Comparison of ENCODE assay signal across 10 mouse cellular contexts in genomic region chr14:54609962-54610361, GRCm38 (mm10). TPM values are rescaled to one million over a fixed set of nuclear protein-coding genes. Genes with fewer than 3 reads are reported as not detected.
DNase-seq lines count a peak whose midpoint lies in the region; ATAC-seq and TF ChIP-seq lines count a peak whose summit lies in the region.
"Had no signal": no experiment of that assay in that cellular context is flagged by ENCODE, and none has a peak within 500 bp of the region (broad histone marks: within the 10 kb centered on the region; RNA-seq: fewer than 3 reads in every experiment).

No protein-coding gene starts in this region.

- 79% methylated on average over 4 of the region's 4 CpGs for WGBS in intestine, postnatal 0 days
- WGBS in intestine, embryonic 16.5 days, result 85% methylated on average over 4 of the region's 4 CpGs
- WGBS in intestine, embryonic 15.5 days, result 87% methylated on average over 4 of the region's 4 CpGs

- H3K36me3 ChIP-seq in intestine, postnatal 0 days (ENCODE audit: control insufficient read depth, insufficient read depth), result peaks cover 18% of the 10 kb centered on the region
- 0 out of 2 replicates have a peak, but pooled peaks cover 2% of the 10 kb centered on the region for H3K36me3 ChIP-seq in intestine, embryonic 16.5 days (ENCODE audit: control insufficient read depth, insufficient read depth, low read length)
- peaks cover 14% of the 10 kb centered on the region for H3K36me3 ChIP-seq in intestine, embryonic 15.5 days

- H3K27ac ChIP-seq in intestine, postnatal 0 days (ENCODE audit: low read depth, low read length), result no peak overlapping the region
- no peak overlapping the region for H3K27ac ChIP-seq in intestine, embryonic 16.5 days (ENCODE audit: low read length)
- no peak overlapping the region for H3K27ac ChIP-seq in intestine, embryonic 15.5 days

- TF ChIP-seq CTCF in intestine, postnatal 0 days (IDR thresholded peaks at IDR 0.05; ENCODE audit: low read depth), result peak; percentile 69

- ATAC-seq in intestine, postnatal 0 days, result no peak
- no peak for ATAC-seq in intestine, embryonic 16.5 days
- peak; percentile 59 for ATAC-seq in CD4-positive, CD25-positive, alpha-beta regulatory T cell, adult 4 months
- peak; percentile 44; the same call in 1 of the 2 replicates for ATAC-seq in megakaryocyte progenitor cell, adult 5-6 weeks (replicated peaks; ENCODE audit: poor library complexity)
- ATAC-seq in intestine, embryonic 15.5 days, result no peak

- no peaks in the 10 kb centered on the region for H3K27me3 ChIP-seq in intestine, postnatal 0 days (replicated peaks; ENCODE audit: control insufficient read depth, insufficient read depth, low read length)
- H3K27me3 ChIP-seq in intestine, embryonic 16.5 days (replicated peaks; ENCODE audit: control insufficient read depth, insufficient read depth, low read length), result no peaks in the 10 kb centered on the region
- no peaks in the 10 kb centered on the region for H3K27me3 ChIP-seq in intestine, embryonic 15.5 days (replicated peaks)

- no peak overlapping the region for H3K4me3 ChIP-seq in intestine, postnatal 0 days (ENCODE audit: low read depth, low read length)
- no peak overlapping the region for H3K4me3 ChIP-seq in intestine, embryonic 16.5 days (ENCODE audit: low read length)
- no peak overlapping the region for H3K4me3 ChIP-seq in intestine, embryonic 15.5 days (replicated peaks)

- H3K9ac ChIP-seq in intestine, postnatal 0 days (ENCODE audit: low read depth, low read length), result no peak overlapping the region
- no peak overlapping the region for H3K9ac ChIP-seq in intestine, embryonic 16.5 days (ENCODE audit: low read depth, low read length)
- H3K9ac ChIP-seq in intestine, embryonic 15.5 days, result no peak overlapping the region

- H3K4me2 ChIP-seq in intestine, postnatal 0 days (replicated peaks; ENCODE audit: low read depth), result no peak overlapping the region
- no peak overlapping the region for H3K4me2 ChIP-seq in intestine, embryonic 16.5 days (ENCODE audit: low read depth, low read length)
- no peak overlapping the region for H3K4me2 ChIP-seq in intestine, embryonic 15.5 days (replicated peaks)

- peak; percentile 85 for DNase-seq in ZHBTc4 (ENCODE audit: low read depth, low spot score)
- DNase-seq in testis, postnatal 10 days (ENCODE audit: low spot score), result no peak
- DNase-seq: cerebellum, adult 11 months had no signal

- H3K9me3 ChIP-seq in intestine, postnatal 0 days (ENCODE audit: control insufficient read depth), result no peaks in the 10 kb centered on the region
- H3K9me3 ChIP-seq in intestine, embryonic 16.5 days (ENCODE audit: control insufficient read depth, low read length), result no peaks in the 10 kb centered on the region
- no peaks in the 10 kb centered on the region for H3K9me3 ChIP-seq in intestine, embryonic 15.5 days

- H3K4me1 ChIP-seq in intestine, postnatal 0 days (replicated peaks; ENCODE audit: control insufficient read depth, insufficient read depth, low read length), result no peaks in the 10 kb centered on the region
- no peaks in the 10 kb centered on the region for H3K4me1 ChIP-seq in intestine, embryonic 16.5 days (ENCODE audit: control insufficient read depth, insufficient read depth, low read length)
- 0 out of 2 replicates have a peak, but pooled peaks cover 3% of the 10 kb centered on the region for H3K4me1 ChIP-seq in intestine, embryonic 15.5 days (replicated peaks)

RNA-seq across cellular contexts. Expression of gene 4931414P19Rik, which starts 4.2 kb away (rescaled TPM):
- 2.9 and 3.1 TPM in 2 replicates for polyA plus RNA-seq in intestine, postnatal 0 days (2015; fragmentation: Nextera tagmentation; extraction: Ambion mirVana)
- polyA plus RNA-seq in intestine, embryonic 16.5 days (2015; fragmentation: Nextera tagmentation; extraction: Ambion mirVana), result 6.0 and 7.8 TPM in 2 replicates
- 1 to 10 TPM; 3.7 to 6.9 TPM for polyA plus RNA-seq in CD4-positive, CD25-positive, alpha-beta regulatory T cell, adult 4 months (2017; shearing (Covaris generic))
- total RNA-seq in megakaryocyte progenitor cell, adult 5-6 weeks (2015), result 6.9 and 14.0 TPM in 2 replicates
- total RNA-seq in megakaryocyte progenitor cell, adult 5-6 weeks (2017), result 5.1 TPM in 2 replicates
- polyA plus RNA-seq in intestine, embryonic 15.5 days (2015; fragmentation: Nextera tagmentation; extraction: Ambion mirVana), result 6.0 and 8.2 TPM in 2 replicates

RNA-seq across cellular contexts. Expression of gene Psmb5, which starts 7.9 kb away (rescaled TPM):
- 246 and 274 TPM in 2 replicates for polyA plus RNA-seq in intestine, postnatal 0 days (2015; fragmentation: Nextera tagmentation; extraction: Ambion mirVana)
- polyA plus RNA-seq in intestine, embryonic 16.5 days (2015; fragmentation: Nextera tagmentation; extraction: Ambion mirVana), result 358 and 395 TPM in 2 replicates
- 100 to 1,000 TPM; 154 to 163 TPM for polyA plus RNA-seq in CD4-positive, CD25-positive, alpha-beta regulatory T cell, adult 4 months (2017; shearing (Covaris generic))
- 189 and 217 TPM in 2 replicates for total RNA-seq in megakaryocyte progenitor cell, adult 5-6 weeks (2015)
- 58.9 and 64.6 TPM in 2 replicates for total RNA-seq in megakaryocyte progenitor cell, adult 5-6 weeks (2017)
- polyA plus RNA-seq in intestine, embryonic 15.5 days (2015; fragmentation: Nextera tagmentation; extraction: Ambion mirVana), result 360 and 408 TPM in 2 replicates

RNA-seq across cellular contexts. Expression of gene Psmb11, which starts 11.3 kb away (rescaled TPM):
- polyA plus RNA-seq in intestine, postnatal 0 days (2015; fragmentation: Nextera tagmentation; extraction: Ambion mirVana), result not detected in 2 replicates
- not detected in 2 replicates for polyA plus RNA-seq in intestine, embryonic 16.5 days (2015; fragmentation: Nextera tagmentation; extraction: Ambion mirVana)
- polyA plus RNA-seq in CD4-positive, CD25-positive, alpha-beta regulatory T cell, adult 4 months (2017; shearing (Covaris generic)), result not detected
- total RNA-seq in megakaryocyte progenitor cell, adult 5-6 weeks (2015), result not detected in 2 replicates
- 0.04 TPM in 1 of 2 replicates, not detected in the other for total RNA-seq in megakaryocyte progenitor cell, adult 5-6 weeks (2017)
- not detected in 2 replicates for polyA plus RNA-seq in intestine, embryonic 15.5 days (2015; fragmentation: Nextera tagmentation; extraction: Ambion mirVana)
- total RNA-seq: heart, adult 8-10 months had no signal

RNA-seq across cellular contexts. Expression of gene Gm17606, which starts 30.8 kb away (rescaled TPM):
- not detected in 2 replicates for polyA plus RNA-seq in intestine, postnatal 0 days (2015; fragmentation: Nextera tagmentation; extraction: Ambion mirVana)
- polyA plus RNA-seq in intestine, embryonic 16.5 days (2015; fragmentation: Nextera tagmentation; extraction: Ambion mirVana), result not detected in 2 replicates
- polyA plus RNA-seq in CD4-positive, CD25-positive, alpha-beta regulatory T cell, adult 4 months (2017; shearing (Covaris generic)), result not detected
- total RNA-seq in megakaryocyte progenitor cell, adult 5-6 weeks (2015), result not detected in 2 replicates
- not detected in 2 replicates for total RNA-seq in megakaryocyte progenitor cell, adult 5-6 weeks (2017)
- not detected in 2 replicates for polyA plus RNA-seq in intestine, embryonic 15.5 days (2015; fragmentation: Nextera tagmentation; extraction: Ambion mirVana)
- total RNA-seq: heart, adult 8-10 months; left cerebral cortex, postnatal 25 days had no signal

RNA-seq across cellular contexts. Expression of gene Cdh24, which starts 31.2 kb away (rescaled TPM):
- 0.47 and 0.63 TPM in 2 replicates for polyA plus RNA-seq in intestine, postnatal 0 days (2015; fragmentation: Nextera tagmentation; extraction: Ambion mirVana)
- 1.5 and 1.7 TPM in 2 replicates for polyA plus RNA-seq in intestine, embryonic 16.5 days (2015; fragmentation: Nextera tagmentation; extraction: Ambion mirVana)
- under 1 TPM; 0.15 to 0.16 TPM for polyA plus RNA-seq in CD4-positive, CD25-positive, alpha-beta regulatory T cell, adult 4 months (2017; shearing (Covaris generic))
- total RNA-seq in megakaryocyte progenitor cell, adult 5-6 weeks (2015), result 0.39 and 0.62 TPM in 2 replicates
- 0.71 and 0.92 TPM in 2 replicates for total RNA-seq in megakaryocyte progenitor cell, adult 5-6 weeks (2017)
- polyA plus RNA-seq in intestine, embryonic 15.5 days (2015; fragmentation: Nextera tagmentation; extraction: Ambion mirVana), result 2.8 and 3.0 TPM in 2 replicates

Comparison
In these comparisons a context has a peak if more than half of its experiments do, and no peak if none do; other contexts are left out.
1. ATAC-seq: peak in CD4-positive, CD25-positive, alpha-beta regulatory T cell, adult 4 months (single experiment) and megakaryocyte progenitor cell, adult 5-6 weeks (single experiment); none in intestine, postnatal 0 days (single experiment), intestine, embryonic 16.5 days (single experiment) and intestine, embryonic 15.5 days (single experiment).